Mouse (Mus musculus): ENCODE measurements at regions not wholly inside any gene's neighbourhood (a gene's known extent, or its start where the extent isn't known, plus 50 kb on each side); places are given as distances from the start of the nearest gene placed in this dataset.

DNA sequence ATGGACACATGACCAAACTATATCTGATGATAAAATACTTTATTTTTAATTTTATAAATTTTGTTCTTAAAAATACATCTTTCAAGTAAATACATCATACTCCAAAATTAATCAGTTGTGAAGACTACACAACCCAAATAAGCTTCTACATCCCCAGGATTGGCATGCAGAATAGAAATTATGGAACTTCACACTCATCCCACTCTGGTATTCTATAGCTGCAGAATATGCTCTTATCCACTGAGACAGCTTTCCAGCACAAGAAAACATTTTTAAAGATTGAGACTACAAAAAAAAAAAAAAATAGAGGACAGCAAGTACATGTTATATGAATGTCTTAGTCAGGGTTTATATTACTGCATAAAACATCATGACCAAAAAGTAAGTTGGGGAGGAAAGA, 94.4 kb downstream of the Gm11232 start:
- Histone ChIP-seq H3K9ac (no peak overlapping the region), H3K4me2 (no peak overlapping the region), H3K9me3 (replicated peaks) (no peaks in the 10 kb centered on the region), H3K4me1 (no peaks in the 10 kb centered on the region), H3K27ac (no peak overlapping the region), H3K36me3 (ENCODE audit: poor library complexity, severe bottlenecking) (no peaks in the 10 kb centered on the region), H3K4me3 (no peak overlapping the region), H3K27me3 (no peaks in the 10 kb centered on the region)
- no peak for ATAC-seq

DNA sequence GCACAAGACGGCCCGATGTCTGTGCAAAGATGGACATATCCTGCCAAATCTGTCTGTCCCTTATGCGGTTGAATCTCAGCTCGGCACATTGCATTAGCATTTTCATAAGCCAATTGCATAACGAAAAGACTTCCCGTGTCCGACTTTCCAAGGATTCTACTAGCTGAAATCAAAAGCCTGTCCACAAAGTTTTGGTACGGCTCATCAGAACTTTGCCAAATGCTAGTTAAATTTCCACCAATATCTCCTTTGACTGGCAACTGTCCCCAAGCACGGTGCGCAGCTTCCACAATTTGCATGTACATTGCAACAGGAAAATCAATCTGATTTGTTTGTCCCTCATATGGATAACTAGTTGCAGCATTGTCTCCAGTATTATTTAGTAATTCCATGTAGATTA, 117.2 kb downstream of the Gm11232 start:
- H3K4me3 ChIP-seq = no peak overlapping the region
- H3K4me2 ChIP-seq = no peak overlapping the region
- 0 out of 2 replicates have a peak, but pooled peaks cover 3% of the 10 kb centered on the region for H3K9me3 ChIP-seq (replicated peaks)
- no peaks in the 10 kb centered on the region for H3K4me1 ChIP-seq
- ATAC-seq = no peak
- no peaks in the 10 kb centered on the region for H3K27me3 ChIP-seq
- H3K36me3 ChIP-seq (ENCODE audit: poor library complexity, severe bottlenecking) = no peaks in the 10 kb centered on the region
- WGBS = 93% methylated on average over 10 of the region's 10 CpGs
- no peak overlapping the region for H3K27ac ChIP-seq
- no peak overlapping the region for H3K9ac ChIP-seq

DNA sequence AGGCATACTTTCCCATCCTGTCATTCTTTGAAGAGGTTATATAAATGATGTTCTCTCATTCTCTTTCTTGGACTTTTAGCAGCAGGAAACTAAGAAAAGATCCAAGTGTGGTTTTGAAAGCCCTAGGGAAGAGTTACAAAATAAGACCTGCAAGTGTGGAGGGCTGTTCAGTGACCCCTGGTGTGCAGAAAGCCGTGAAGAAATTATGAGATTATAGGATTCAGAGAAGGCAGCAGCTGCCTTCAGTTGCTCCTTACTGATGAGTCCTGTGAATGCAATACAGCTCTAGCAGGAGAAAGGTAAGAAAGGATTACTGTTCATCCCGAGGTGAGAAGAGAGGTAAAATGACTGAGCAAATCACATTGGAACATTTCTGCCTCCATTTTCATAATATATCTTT, 130.7 kb downstream of the Gm11232 start:
- Histone ChIP-seq H3K4me3 (no peak overlapping the region), H3K27ac (no peak overlapping the region), H3K27me3 (no peaks in the 10 kb centered on the region), H3K36me3 (ENCODE audit: poor library complexity, severe bottlenecking) (no peaks in the 10 kb centered on the region), H3K4me2 (no peak overlapping the region), H3K4me1 (no peaks in the 10 kb centered on the region), H3K9ac (no peak overlapping the region), H3K9me3 (replicated peaks) (no peaks in the 10 kb centered on the region)
- no peak for ATAC-seq
- 35% methylated on average over 2 of the region's 2 CpGs for WGBS

DNA sequence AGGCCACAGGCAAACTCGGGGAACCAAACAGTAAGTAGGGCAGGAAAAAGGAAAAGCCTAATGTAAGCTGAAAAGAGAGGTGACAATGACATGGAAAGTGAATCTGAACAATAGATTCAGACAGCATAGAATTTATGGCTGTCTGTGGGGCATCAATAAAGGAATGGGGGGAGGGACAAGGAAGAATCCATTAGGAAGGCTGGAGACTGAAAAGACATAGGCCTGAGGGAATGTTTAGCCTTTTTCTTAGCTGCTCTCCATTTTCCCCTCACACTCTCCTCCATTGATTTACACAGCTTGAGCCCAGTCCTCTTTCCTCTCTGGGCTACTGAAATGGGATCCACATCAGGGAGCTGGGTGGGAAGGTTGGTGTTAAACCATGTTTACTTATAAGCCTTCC, 131.1 kb downstream of the Gm11232 start:
- Histone ChIP-seq H3K27ac (no peak overlapping the region), H3K36me3 (ENCODE audit: poor library complexity, severe bottlenecking) (no peaks in the 10 kb centered on the region), H3K4me3 (no peak overlapping the region), H3K4me2 (no peak overlapping the region), H3K27me3 (no peaks in the 10 kb centered on the region), H3K9me3 (replicated peaks) (no peaks in the 10 kb centered on the region), H3K9ac (no peak overlapping the region), H3K4me1 (no peaks in the 10 kb centered on the region)
- no peak for ATAC-seq
- 32% methylated on average over 1 of the region's 1 CpGs for WGBS

DNA sequence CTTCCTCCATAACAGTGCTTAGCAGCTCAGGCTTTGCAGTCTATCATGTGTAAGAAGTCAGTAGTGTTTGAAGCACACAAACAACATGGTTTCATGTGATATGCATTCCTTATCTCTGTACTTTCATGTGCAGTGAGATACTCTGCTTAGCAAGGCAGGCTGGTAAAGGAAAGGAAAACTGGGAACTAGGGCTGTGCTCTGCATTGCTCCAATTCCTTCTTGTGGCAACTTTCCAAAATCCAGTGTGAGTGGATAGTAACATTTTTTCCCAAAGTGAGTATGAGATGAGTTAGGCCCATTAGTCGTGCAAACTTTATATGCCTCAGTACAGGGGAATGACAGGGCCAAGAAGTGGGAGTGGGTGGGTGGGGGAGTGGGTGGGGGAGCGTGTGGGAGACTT, 133.0 kb downstream of the Gm11232 start:
- H3K4me3 ChIP-seq = no peak overlapping the region
- H3K4me1 ChIP-seq = no peaks in the 10 kb centered on the region
- H3K36me3 ChIP-seq (ENCODE audit: poor library complexity, severe bottlenecking) = no peaks in the 10 kb centered on the region
- WGBS = 82% methylated on average over 2 of the region's 2 CpGs
- H3K9me3 ChIP-seq (replicated peaks) = no peaks in the 10 kb centered on the region
- H3K27me3 ChIP-seq = no peaks in the 10 kb centered on the region
- no peak overlapping the region for H3K4me2 ChIP-seq
- no peak overlapping the region for H3K27ac ChIP-seq
- H3K9ac ChIP-seq = no peak overlapping the region
- no peak for ATAC-seq

DNA sequence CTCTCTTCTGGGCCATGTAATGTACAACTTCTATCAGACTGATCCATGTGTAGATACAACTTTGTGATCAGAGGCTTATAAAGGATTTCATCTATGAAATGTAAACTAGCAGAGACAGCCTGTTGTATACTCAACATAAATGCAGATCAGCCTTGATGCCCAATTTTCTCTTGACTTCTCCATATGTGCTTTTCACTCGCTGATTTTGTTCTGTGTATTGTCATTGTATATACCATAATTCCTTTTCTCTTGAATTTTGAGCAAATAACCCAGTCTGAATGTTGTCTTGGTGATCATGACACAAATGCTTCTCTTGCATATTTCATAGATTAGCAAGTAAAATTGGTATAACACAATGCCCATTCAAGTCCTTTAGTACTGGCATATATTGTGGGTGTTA, 144.0 kb downstream of the Gm11232 start:
- 0 out of 2 replicates have a peak, but pooled peaks cover under 1% of the 10 kb centered on the region for H3K9me3 ChIP-seq (replicated peaks)
- no peak overlapping the region for H3K4me2 ChIP-seq
- H3K9ac ChIP-seq = no peak overlapping the region
- H3K36me3 ChIP-seq (ENCODE audit: poor library complexity, severe bottlenecking) = no peaks in the 10 kb centered on the region
- no peaks in the 10 kb centered on the region for H3K4me1 ChIP-seq
- H3K27me3 ChIP-seq = no peaks in the 10 kb centered on the region
- H3K4me3 ChIP-seq = no peak overlapping the region
- no peak; the same call in 1 of the 2 replicates for ATAC-seq
- 81% methylated on average over 1 of the region's 1 CpGs for WGBS
- H3K27ac ChIP-seq = no peak overlapping the region

DNA sequence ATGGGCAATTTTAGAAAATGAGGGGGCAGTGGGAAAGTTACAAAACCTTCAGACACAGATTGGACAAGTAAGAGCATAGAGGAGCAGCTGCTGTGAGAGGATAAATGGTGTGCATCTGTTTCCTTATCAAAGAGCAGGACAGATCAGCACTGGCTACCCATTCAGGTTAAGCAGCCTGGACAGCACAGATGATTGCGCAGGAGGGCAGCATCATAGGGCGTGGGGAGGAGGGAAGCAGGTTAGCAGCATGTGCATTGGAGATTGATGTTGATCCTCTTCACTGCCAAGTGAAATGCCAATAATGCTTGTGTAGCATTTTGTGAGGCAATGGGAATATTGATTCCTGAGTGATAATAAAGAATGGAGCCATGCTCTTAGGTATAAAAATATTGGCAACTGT, 171.9 kb downstream of the Gm11232 start:
- Histone ChIP-seq H3K4me2 (no peak overlapping the region), H3K36me3 (ENCODE audit: poor library complexity, severe bottlenecking) (no peaks in the 10 kb centered on the region), H3K4me1 (no peaks in the 10 kb centered on the region), H3K9me3 (replicated peaks) (no peaks in the 10 kb centered on the region), H3K4me3 (no peak overlapping the region), H3K27me3 (no peaks in the 10 kb centered on the region), H3K9ac (no peak overlapping the region), H3K27ac (no peak overlapping the region)
- no peak for ATAC-seq
- WGBS = 83% methylated on average over 2 of the region's 2 CpGs

DNA sequence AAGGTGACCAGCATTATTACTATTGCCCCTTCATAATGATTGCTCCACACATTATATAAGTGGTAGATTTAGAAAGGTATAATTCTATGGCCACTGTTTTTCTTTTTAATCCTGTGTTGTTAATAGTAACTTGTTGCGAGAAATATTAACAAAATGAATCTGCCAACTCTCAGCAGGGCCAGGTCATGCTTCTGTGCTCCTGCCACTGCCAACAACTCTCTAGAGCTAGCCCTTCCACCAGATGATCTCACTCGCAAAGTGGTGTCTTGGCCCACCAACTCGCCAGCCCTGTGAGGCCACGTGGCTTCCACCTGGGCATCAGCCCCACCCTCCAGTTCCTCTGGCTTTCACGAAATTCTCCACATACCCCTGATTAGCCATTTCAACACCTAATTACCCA, 197.1 kb downstream of the Gm11232 start:
- no peaks in the 10 kb centered on the region for H3K36me3 ChIP-seq (ENCODE audit: poor library complexity, severe bottlenecking)
- 85% methylated on average over 5 of the region's 5 CpGs for WGBS
- H3K4me2 ChIP-seq = no peak overlapping the region
- H3K4me1 ChIP-seq = no peaks in the 10 kb centered on the region
- H3K4me3 ChIP-seq = no peak overlapping the region
- no peak for ATAC-seq
- H3K9ac ChIP-seq = no peak overlapping the region
- H3K27ac ChIP-seq = no peak overlapping the region
- no peaks in the 10 kb centered on the region for H3K9me3 ChIP-seq (replicated peaks)
- H3K27me3 ChIP-seq = no peaks in the 10 kb centered on the region

DNA sequence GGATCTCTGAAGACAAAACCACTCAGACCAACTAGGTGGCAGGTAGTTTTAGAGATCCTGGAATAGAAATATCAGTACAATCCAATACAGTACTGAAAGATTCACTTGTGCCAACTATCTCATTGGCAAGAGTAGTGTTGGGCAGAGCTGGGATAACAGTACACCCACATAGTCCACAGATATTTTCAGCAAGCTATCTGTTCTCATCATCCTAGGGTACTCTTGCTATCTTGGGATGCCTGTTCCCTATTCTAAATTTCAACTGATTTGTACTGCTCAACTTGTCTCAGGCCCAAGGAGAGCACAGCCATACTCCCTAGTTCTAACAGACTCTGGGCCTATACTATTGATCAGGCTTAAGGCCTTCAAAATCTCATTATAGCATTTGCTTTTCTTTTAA, 218.6 kb downstream of the Gm11232 start:
- no peak overlapping the region for H3K27ac ChIP-seq
- H3K4me2 ChIP-seq = no peak overlapping the region
- no peaks in the 10 kb centered on the region for H3K9me3 ChIP-seq (replicated peaks)
- H3K9ac ChIP-seq = no peak overlapping the region
- no peak for ATAC-seq
- no peaks in the 10 kb centered on the region for H3K36me3 ChIP-seq (ENCODE audit: poor library complexity, severe bottlenecking)
- H3K27me3 ChIP-seq = no peaks in the 10 kb centered on the region
- no peaks in the 10 kb centered on the region for H3K4me1 ChIP-seq
- no peak overlapping the region for H3K4me3 ChIP-seq

DNA sequence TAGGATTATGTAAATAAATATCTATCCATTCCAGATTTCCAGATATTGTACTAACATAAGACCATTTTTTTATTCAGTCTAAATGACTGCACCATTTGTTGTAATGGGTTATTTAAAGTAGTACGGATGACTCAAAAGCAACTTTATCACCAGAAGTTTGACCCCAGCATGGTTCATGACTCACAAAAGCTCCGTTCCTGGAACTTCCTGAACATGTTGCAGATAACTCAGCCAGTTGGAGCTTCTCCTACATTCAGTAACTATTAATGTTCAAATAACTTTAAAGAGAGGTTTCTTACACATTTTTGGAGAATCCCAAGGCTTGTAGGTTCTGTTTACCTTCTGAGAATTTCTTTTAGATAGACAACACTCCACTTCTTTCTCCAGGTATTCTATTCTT, 219.8 kb downstream of the Gm11232 start:
- WGBS = 87% methylated on average over 2 of the region's 2 CpGs
- Histone ChIP-seq H3K36me3 (ENCODE audit: poor library complexity, severe bottlenecking) (no peaks in the 10 kb centered on the region), H3K27ac (no peak overlapping the region), H3K27me3 (no peaks in the 10 kb centered on the region), H3K4me3 (no peak overlapping the region), H3K4me2 (no peak overlapping the region), H3K9ac (no peak overlapping the region), H3K4me1 (no peaks in the 10 kb centered on the region), H3K9me3 (replicated peaks) (no peaks in the 10 kb centered on the region)
- ATAC-seq = no peak

DNA sequence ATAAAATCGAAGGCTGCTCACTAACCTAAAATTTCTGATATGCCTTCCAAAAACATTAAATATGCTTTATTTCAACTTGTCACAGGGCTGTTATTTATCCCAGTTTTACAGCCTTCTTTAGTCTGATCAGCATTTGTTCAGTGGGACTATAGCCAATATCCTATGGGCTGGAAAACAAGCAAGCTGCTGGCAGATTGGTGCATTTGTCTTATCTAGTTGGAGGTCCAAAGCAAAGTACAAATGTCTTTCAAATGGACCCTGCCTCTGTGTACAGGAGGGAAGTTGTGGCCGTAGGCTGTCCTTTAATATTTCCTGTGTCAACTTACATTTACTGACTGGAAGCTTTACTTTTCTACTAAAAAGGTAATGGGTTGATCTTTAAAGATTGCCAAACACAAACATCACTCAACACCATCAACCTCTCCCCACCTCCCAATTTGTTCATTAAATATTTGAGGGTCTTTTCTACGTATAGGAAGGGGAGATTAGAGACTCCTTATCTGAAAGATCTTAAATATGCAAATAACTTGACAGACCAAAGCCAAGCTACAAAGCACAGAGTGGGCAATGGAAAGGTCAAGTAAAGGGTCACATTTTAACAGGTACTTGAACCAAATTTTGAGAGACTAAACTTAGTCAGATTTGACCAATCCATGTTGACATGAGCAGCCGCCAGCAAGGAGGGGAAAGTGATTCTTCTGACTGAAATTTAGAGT, 233.4 kb downstream of the Gm11232 start:
- WGBS = 85% methylated on average over 4 of the region's 4 CpGs
- ATAC-seq = no peak

DNA sequence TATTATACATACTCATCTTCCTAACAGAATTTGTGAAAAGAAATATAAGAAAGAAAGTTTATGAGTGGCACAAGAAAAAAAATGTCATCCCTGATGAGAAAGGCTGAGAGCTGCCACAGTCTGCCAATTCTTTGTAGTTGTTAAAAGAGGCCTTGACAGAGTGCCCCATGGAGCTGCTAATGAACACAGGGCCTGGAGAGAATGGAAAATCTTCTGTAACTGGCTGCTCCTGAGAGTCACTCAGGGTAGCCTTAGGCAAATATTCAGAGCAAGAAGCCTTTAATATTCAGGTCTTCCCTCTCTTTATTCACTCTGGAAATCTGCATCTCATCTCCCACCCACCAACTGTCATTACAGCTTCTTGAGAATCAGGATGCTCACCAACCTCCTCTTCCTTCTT, 237.0 kb downstream of the Gm11232 start:
- Histone ChIP-seq H3K36me3 (ENCODE audit: poor library complexity, severe bottlenecking) (no peaks in the 10 kb centered on the region), H3K4me1 (peaks cover 9% of the 10 kb centered on the region; the same call in 1 of the 2 replicates), H3K9me3 (replicated peaks) (no peaks in the 10 kb centered on the region), H3K9ac (no peak overlapping the region), H3K27me3 (no peaks in the 10 kb centered on the region; the same call in 1 of the 2 replicates), H3K4me2 (no peak overlapping the region), H3K4me3 (no peak overlapping the region), H3K27ac (no peak overlapping the region)
- ATAC-seq = no peak; the same call in 1 of the 2 replicates

More for the DNA sequence above, 233.4 kb downstream of the Gm11232 start:
- Histone ChIP-seq H3K27me3 (no peaks in the 10 kb centered on the region; the same call in 1 of the 2 replicates), H3K4me1 (no peaks in the 10 kb centered on the region), H3K27ac (no peak overlapping the region), H3K9me3 (replicated peaks) (no peaks in the 10 kb centered on the region), H3K36me3 (ENCODE audit: poor library complexity, severe bottlenecking) (no peaks in the 10 kb centered on the region), H3K4me2 (no peak overlapping the region), H3K4me3 (no peak overlapping the region), H3K9ac (no peak overlapping the region)

DNA sequence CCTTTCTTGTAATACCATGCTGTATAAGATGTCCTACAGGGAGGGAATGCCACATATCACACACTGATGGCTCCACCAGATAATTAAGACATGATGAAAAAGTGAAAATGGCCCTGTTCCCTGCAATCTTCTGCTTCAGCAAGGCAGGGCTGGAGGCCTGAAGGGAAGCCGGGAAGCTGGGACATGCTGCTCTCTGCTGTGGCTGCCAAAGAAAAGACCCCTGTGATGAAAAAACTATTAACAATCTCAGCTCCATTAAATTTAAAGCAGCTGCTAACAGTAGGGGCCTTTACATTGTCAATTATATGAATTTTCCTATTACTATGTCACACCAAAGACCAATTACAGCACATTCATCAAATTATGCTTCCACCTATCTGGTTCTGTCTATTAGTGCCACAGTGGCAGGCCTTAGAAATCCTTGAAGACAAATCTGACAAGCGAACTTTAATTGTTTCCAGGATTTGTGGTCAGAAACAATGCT, 239.8 kb downstream of the Gm11232 start:
- 12% methylated on average over 2 of the region's 2 CpGs for WGBS

More for the DNA sequence above, 239.8 kb downstream of the Gm11232 start:
- no peaks in the 10 kb centered on the region; the same call in 1 of the 2 replicates for H3K27me3 ChIP-seq
- no peak overlapping the region for H3K27ac ChIP-seq
- H3K4me1 ChIP-seq = peaks cover 9% of the 10 kb centered on the region; the same call in 1 of the 2 replicates
- no peak overlapping the region for H3K4me3 ChIP-seq
- peak; percentile 75 for ATAC-seq
- H3K4me2 ChIP-seq = no peak overlapping the region
- no peak overlapping the region for H3K9ac ChIP-seq
- H3K36me3 ChIP-seq (ENCODE audit: poor library complexity, severe bottlenecking) = no peaks in the 10 kb centered on the region
- H3K9me3 ChIP-seq (replicated peaks) = no peaks in the 10 kb centered on the region

Data from forebrain, embryonic 13.5 days (tissue).